Mouse (Mus musculus) erythroid progenitor cell, adult 5-6 weeks (primary cell): ENCODE data around the gene Tspan9. TPM values are rescaled to one million over a fixed set of nuclear protein-coding genes. Genes with fewer than 3 reads are reported as not detected.

ENCODE experiments used
- ATAC-seq: replicated peaks from 2 replicates; pipeline ENCODE4 v1.8.0; 2016; ENCODE audit warnings: moderate number of reproducible peaks, mild to moderate bottlenecking, moderate TSS enrichment, inconsistent platforms; ENCODE audit not compliant: poor library complexity, low FRiP score, severe bottlenecking
- total RNA-seq, 2 experiments: library from RNA; stranded (forward) in 1 of 2; stranded (reverse) in 1 of 2; fragments of 150-400 nt in 1 of 2; fragments of 186-747, 209-891 nt in 1 of 2; gene quantifications; 2 replicates each; pipeline versions ENCODE4 v1.2.3 to v1.2.4; 2015 to 2017; ENCODE audit warnings: low replicate concordance in 2 of 2

The Tspan9 gene
- total RNA-seq, 2 experiments from 2014 or later, result not detected

DNA sequence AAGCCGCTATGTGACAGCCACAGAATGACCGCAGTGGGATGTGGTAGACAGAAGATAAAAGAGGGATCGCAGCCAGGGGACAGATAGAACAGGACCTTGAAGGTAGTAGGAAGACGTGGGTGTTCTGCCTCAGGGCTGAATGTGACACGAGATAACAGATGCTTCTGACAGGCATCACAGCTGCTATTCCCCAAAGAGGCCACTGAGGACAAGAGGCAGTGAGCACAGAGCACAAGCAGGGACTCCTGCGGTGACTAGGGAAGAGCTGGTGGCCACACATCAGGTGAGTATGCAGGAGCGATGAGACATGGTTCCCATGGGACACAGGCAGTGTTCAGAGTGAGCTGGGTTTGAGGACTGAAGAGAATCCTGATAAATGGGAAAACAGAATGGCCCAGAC is 173.7 kb downstream of the Tspan9 start:
- no peak for ATAC-seq

DNA sequence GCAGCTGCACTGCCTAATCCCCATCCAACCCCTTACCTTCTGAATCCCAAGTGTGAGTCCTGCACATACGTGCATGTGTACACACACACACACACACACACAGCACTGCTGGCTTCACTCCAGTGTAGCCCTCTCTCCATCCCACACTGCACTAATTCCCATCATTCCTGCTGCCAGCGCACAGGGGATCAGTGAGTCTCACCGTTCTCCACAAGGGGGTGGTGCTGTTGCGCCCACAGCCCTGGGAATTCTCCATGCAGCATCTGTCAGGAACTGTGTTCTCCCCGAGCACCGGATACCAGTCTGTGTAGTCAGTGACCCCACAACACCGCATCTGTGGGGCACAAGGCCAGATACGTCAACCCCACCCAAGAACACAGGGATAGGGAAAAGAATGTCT is 177.9 kb downstream of the Tspan9 start:
- no peak for ATAC-seq

GRCm38 (mm10) chr6:127960203-127960602 is 183.2 kb downstream of the Tspan9 start:
- no peak for ATAC-seq

DNA sequence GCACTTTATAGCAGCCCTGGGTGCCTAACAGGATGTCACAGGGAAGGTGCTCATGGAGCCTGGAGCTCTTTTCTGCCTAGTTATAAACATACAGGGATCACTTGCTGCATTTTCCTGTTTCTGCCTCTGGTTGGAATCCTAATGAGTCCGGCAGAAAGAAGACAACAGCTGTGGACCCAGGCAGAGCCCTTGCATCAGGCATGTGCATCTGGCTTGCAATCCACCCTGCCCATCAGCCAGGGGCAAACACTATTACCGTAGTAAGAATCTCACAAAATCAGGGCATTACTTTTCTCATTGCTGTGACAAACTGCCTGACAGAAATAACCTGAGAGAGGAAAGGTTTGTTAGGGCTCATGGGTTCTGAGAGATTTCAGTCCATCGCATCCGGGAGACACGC is 187.2 kb downstream of the Tspan9 start:
- no peak for ATAC-seq

- ATAC-seq, result no peak
Observed at GRCm38 (mm10) chr6:127953071-127953470, 190.3 kb downstream of the Tspan9 start.

DNA sequence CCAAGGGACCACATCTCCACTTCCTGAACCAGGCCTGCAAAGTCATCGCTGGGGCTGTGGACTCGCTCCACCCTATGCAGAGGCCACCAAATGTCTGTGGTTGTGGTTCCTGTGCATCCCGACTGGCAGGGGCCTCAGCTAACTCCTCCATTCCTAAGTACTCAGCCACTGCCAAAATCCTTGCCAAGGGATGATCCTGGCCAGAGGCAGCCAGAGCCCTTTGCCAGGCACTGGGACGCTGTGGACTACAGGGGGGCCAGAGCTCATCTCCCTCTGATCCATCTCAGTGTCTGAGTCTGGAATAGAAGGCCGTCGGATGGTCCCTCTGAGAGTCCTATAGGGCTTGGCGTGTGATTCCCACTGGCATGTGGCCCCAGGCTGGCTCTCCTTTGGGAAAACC is 193.5 kb downstream of the Tspan9 start:
- ATAC-seq, result no peak

DNA sequence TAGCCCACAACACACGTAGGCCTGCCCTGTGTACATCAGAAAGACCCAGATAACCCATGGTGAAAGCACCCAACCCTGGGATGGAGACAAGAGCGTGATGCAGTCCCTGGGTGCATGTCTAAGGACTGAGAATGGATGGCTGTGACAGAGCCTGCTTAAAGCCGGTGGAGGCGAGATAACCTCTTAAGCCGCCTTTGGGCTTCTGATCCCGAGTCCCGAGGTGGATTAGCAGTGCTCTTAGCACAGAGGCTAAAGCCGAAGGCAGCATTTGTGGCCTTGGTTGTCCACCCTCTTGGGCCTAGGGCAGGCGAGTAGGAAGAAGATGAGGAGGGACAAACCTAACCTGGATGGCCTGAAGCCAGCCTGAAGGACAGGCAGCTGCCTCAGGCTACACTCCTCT is 194.7 kb downstream of the Tspan9 start:
- ATAC-seq, result no peak

DNA sequence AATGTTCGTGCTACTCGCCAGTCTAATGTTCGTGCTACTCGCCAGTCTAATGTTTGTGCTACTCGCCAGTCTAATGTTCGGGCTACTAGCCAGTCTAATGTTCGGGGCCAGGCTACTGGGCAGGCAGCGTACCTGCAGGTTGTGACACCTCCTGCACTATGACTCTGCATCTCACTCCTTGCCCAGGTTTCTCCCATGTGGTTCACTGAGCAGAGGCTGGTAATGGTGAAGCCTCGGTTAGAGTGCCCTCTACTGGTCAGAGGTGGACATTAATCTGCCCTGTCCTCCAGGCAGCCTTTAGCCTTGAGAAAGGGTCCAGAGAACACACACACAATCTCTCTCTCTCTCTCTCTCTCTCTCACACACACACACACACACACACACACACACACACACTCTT is 197.7 kb downstream of the Tspan9 start:
- 0 out of 2 replicates have a peak, but pooled peaks have one; percentile 43 for ATAC-seq

GRCm38 (mm10) chr6:127942421-127942820 is 201.0 kb downstream of the Tspan9 start:
- ATAC-seq, result no peak

DNA sequence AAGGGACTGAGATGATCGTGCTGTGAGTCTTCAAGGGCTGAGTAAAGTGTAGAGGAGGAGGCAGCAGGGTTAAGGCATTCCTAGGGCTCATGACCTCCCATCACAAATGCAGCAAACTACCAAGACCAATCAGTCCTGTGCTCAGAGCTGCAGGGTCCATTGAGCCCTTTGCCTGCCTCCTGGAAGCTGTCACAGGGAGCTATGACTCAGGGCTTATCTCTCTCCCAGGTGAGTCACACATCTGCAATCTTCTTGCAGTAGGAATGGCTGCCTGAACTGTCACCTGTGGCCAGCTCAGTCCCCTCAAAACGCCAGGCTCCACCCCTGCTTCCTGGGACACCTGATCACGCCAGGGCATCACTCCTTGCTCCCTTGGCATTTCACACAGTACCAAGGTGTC is 208.3 kb downstream of the Tspan9 start:
- no peak for ATAC-seq

DNA sequence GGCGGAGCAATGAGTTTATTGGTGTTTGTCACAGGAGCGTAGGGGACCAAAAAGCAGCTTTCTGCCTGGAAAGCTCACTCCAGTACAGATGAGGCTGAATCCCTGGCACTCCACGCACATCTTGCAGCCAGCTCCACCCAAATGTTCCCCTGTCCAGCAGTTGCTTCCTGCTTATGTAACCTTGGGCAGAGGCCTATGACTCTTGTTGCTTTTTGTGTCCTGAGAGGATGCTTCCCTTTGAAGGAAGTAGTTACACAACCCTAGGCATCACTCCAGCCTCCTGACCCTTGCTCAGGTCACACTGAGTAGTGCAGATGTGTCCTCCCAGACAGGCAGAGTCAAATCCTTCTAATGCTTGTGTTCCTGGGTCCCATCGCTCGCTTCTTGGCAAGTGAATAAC is 209.6 kb downstream of the Tspan9 start:
- ATAC-seq, result no peak

DNA sequence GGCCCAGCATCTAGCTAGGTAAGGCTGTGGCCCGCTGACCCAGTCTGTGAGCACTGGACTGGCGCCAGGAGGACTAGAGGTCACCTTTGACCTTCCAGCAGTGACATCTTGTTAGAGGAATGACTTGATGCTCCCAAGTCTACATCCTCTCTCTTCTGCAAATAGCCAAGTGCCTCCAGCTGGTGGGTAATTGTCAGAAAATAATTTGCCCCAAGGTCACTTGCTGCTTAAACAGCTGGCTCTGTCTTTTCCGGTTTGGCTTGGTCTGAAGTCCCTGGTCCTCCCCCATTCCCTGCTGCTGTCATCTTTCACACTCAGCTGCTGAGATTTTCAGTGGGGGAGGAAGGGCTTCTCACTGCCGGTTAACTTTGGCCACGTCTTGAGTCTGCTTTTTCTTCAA is 210.7 kb downstream of the Tspan9 start:
- no peak for ATAC-seq

GRCm38 (mm10) chr6:127928682-127929081 is 214.7 kb downstream of the Tspan9 start:
- no peak for ATAC-seq

DNA sequence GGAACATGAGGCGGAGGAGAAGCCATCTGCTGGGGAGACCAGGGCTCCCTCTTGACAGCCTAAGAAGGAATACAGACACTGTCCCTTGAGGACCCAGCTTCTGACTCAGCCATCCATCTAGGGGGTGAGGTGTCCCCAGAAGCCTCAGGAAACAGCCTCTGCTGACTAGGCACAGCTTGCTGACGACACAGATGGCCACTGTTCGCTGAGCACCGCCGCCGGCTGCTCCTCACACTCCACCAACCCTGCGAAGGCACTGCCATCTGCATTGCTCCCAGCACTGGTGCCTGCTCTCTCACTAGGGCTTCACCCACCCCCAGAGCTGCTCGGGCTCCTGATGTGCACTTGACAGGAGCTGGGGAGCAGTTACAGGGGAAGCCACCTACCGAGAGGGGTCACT is 217.5 kb downstream of the Tspan9 start:
- ATAC-seq, result no peak

DNA sequence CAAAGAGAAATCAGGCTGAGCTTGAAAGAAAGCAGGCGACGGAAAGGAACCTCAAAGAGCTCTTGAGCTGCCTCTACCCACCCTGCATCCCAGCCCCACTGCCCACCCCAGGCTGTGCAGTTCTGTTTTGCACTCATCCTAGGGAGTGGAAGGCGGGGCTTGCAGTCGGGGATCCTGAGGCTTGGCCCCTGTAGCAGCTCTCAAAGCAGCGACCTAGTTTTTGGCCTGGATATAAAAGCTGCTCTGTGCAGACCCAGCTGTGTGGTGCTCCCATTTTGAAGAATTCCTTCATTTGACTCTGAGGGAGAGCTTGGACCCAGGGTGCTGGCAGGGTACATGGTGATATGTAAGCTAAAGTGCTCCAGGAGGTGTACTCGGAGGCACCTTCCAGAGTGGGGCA is 218.6 kb downstream of the Tspan9 start:
- ATAC-seq, result no peak

GRCm38 (mm10) chr6:127923296-127923695 is 220.1 kb downstream of the Tspan9 start:
- ATAC-seq, result no peak

- no peak for ATAC-seq
Observed at GRCm38 (mm10) chr6:127921996-127922395, 221.4 kb downstream of the Tspan9 start.

DNA sequence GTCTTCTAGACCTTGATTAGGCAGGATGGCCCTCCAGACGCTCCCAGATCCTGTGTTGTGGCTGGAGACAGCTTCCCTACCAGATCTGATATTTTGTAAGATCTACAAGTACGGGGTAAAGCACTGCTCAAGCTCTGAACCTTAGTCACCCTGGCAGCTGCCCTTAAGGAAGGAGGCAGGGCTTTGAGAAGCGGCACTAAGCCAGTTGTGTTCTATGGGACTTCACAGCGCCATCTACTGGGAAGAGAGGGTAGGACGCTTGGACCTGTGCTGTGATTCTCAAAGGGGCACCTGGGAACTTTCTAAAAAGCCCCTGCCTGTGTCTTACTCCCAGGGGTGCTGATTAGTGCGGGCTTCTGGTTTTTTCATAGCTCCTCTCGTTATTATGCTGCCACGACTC is 222.7 kb downstream of the Tspan9 start:
- no peak for ATAC-seq

DNA sequence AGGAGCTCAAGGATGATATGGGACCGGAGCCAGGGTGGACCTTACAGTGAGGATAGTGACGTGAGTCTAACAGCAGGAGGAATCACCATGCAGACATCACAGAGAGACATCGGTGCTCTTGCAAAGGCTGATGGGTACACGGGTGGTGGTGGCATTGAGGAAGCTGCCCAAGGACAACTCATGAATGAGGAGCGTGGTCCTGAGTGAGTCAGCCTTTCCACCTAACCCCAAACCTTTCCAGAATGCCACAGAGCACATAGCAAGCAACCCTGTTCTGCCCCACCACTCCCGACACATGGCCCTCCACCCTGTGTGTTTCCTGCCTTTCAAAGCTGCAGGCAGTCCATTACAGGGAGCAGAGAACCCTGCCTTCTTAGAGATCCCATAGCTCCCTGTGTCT is 223.9 kb downstream of the Tspan9 start:
- ATAC-seq, result no peak

- no peak for ATAC-seq
Observed at GRCm38 (mm10) chr6:127917712-127918111, 225.7 kb downstream of the Tspan9 start.

- ATAC-seq, result no peak
Observed at GRCm38 (mm10) chr6:127916993-127917392, 226.4 kb downstream of the Tspan9 start.

DNA sequence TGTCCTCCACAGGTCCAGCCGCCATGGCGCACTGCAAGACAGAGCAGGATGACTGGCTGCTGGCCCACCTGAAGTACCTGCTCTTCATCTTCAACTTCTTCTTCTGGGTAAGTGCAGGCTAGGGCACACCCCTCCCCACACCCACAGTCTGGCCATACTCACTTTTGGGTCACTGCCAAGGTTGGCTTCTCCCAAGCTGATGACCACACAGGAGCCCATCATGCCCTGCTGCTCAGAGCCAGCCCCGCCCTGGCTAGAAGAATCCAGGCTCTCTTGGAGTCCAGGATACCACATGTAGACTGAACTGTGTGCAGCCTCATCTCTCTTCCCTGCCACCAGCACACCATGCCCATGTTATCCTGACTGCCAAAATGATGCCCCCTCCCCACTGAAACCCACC is 230.5 kb downstream of the Tspan9 start:
- ATAC-seq, result no peak

DNA sequence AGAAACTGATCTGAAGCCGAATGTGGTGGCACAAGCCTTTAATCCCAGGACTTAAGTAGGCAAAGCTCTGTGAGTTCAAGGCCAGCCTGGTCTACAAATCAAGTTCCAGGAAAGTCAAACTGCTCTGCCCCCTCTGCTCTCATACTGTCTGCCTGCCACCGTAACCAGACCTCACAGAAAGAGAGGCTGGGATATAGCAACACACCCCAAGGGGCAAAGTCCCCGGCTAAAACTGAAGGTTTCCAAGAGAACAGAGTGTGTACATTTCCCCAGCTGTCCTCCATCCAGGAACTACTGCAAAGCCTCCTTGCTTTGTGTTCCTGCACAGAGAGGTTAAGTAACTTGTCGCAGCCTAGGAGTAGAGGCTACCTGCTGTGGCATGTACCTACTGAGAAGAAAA is 231.7 kb downstream of the Tspan9 start:
- ATAC-seq, result no peak
